Mouse (Mus musculus) heart, adult 2 months (tissue): ENCODE data around the gene Bscl2. TPM values are rescaled to one million over a fixed set of nuclear protein-coding genes. Genes with fewer than 3 reads are reported as not detected.
A peak's percentile ranks its signal among the peaks of the same experiment; 100 is the strongest.

Experiments used
- DNase-seq, 2 experiments: peaks; one replicate each; pipeline ENCODE4 v3.0.0; 2021
- H3K27ac ChIP-seq: fragments of 200-600 bp; 2 replicates; pipeline ENCODE4 v1.8.1; 2022
- H3K27me3 ChIP-seq: fragments of 200-500 bp; 2 replicates; pipeline ENCODE4 v1.6.1; 2012; ENCODE audit warnings: mild to moderate bottlenecking, low read length, inconsistent platforms, mixed read lengths; ENCODE audit not compliant: control insufficient read depth, insufficient read depth
- H3K36me3 ChIP-seq: fragments of 200-500 bp; 2 replicates; pipeline ENCODE4 v1.6.1; 2012; ENCODE audit warnings: low read length, inconsistent platforms; ENCODE audit not compliant: control insufficient read depth, insufficient read depth
- H3K4me1 ChIP-seq: fragments of 200-500 bp; 2 replicates; pipeline ENCODE4 v1.6.1; 2011; ENCODE audit warnings: low read length; ENCODE audit not compliant: control insufficient read depth, insufficient read depth
- H3K4me3 ChIP-seq: fragments of 200-600 bp; 2 replicates; pipeline ENCODE4 v1.8.1; 2022
- H3K79me2 ChIP-seq: fragments of 200-500 bp; replicated peaks from 2 replicates; pipeline ENCODE4 v1.6.1; 2012; ENCODE audit warnings: mild to moderate bottlenecking, inconsistent platforms, low read length, moderate library complexity, mixed read lengths; ENCODE audit not compliant: control insufficient read depth, insufficient read depth
- H3K9ac ChIP-seq: fragments of 200-500 bp; 2 replicates; pipeline ENCODE4 v1.6.1; 2012; ENCODE audit warnings: low read depth, mild to moderate bottlenecking, control low read depth, inconsistent platforms, low read length, mixed read lengths
- CTCF ChIP-seq: fragments of 200-600 bp; IDR thresholded peaks from 2 replicates; pipeline ENCODE4 v1.8.1; 2022; ENCODE audit warnings: antibody characterized with exemption, mild to moderate bottlenecking, moderate library complexity
- EP300 ChIP-seq: fragments of 200-500 bp; IDR thresholded peaks from 2 replicates; pipeline ENCODE4 v1.6.1; 2011; ENCODE audit warnings: low read depth, low read length, control low read depth; ENCODE audit not compliant: insufficient read depth
- POLR2A ChIP-seq: fragments of 200-500 bp; IDR thresholded peaks from 2 replicates; pipeline ENCODE4 v1.6.1; 2011; ENCODE audit warnings: mild to moderate bottlenecking, low read depth, low read length, control low read depth; ENCODE audit not compliant: insufficient read depth
- WGBS: fragments of 180-500 bp; shearing (Covaris S2); methylation state at CpG from one replicate; pipeline ENCODE4 v1.1.7; 2018; 5-methylcytosine and 5-hydroxymethylcytosine counted together
- intact Hi-C: fragments of 180-260 bp; cut with DNase I; formaldehyde crosslinking; loops from one replicate; pipeline ENCODE4 v1.15.1; 2025
- polyA plus RNA-seq: library from polyadenylated mRNA; depleted of rRNA; stranded (reverse); fragments of >200 nt; gene quantifications from 2 replicates; pipeline ENCODE4 v1.2.3, GENCODE M21; 2012
- total RNA-seq, 2 experiments: library from RNA; stranded (reverse); gene quantifications; 2 replicates each; pipeline ENCODE4 v1.2.3; 2021

Bscl2 gene
- total and polyA plus RNA-seq, 3 experiments = 22.6 to 67.7 (median 23.5) TPM

DNA sequence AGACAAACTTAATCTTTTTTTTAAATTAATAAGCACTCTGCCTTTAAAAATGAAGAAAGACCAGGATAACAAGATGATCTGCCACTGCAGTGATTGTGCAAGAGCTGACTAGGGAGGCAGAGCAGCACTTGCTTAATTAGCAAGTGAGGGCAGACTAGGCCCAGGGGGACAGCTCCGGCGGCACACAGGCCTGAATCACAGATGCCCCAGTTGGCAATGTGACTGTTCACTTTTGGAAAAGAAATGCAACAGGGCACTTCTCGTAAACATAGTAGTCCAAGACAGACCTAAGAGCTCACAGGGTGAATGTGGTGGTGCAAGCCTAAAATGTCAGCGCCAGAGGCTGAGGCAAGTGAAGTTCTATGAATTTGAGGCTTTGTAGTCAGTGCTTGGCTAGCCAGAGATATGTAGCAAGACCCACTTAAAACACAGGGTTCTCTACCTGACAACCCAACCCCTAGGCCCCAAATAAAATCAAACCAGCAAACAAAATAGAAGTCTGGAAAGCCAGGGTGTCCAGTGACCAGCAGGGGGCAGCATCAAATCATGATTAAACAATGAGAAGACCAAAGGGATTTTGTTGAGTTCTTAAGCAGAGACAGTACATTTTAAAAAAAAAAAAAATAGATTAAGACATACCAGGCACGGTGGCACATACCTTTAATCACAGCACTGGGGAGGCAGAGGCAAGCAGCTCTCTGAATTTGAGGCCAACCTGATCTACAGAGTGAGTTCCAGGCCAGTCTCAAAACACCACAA is 7.3 kb downstream of the Bscl2 start:
- Histone ChIP-seq H3K9ac (no peak overlapping the region), H3K4me3 (no peak overlapping the region), H3K36me3 (no peaks in the 10 kb centered on the region), H3K27me3 (no peaks in the 10 kb centered on the region), H3K4me1 (peaks cover 3% of the 10 kb centered on the region; the same call in 1 of the 2 replicates), H3K27ac (no peak overlapping the region), H3K79me2 (no peaks in the 10 kb centered on the region)
- WGBS = 64% methylated on average over 5 of the region's 5 CpGs
- peak; percentile 63 to 76 for DNase-seq
- intact Hi-C loops = loop anchor here (2.0 kb wide), 1 partner anchor 266 kb away; no protein-coding TSS in a partner anchor
- TF ChIP-seq POLR2A (no peak), EP300 (0 out of 2 replicates have a peak, but pooled peaks have one; percentile 18), CTCF (peak; percentile 85)

DNA sequence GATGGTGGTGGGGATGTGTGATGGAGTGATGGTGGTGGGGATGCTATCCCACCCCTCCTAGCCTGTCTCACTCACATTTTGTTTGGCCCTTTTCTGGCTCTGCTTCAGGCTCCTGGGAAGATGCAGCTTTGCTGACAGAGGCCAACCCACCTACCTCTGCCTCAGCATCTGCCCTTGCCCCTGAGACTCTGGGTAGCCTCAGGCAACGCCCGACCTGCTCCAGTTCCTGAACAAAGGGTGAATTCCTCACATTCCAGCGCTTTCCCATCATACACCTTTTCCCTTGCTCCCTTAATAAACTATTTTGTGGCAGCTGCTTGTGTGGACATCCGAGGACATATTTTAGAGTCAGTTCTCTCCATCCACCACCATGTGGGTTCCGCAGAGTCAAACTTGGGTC is 11.1 kb downstream of the Bscl2 start:
- H3K4me1 ChIP-seq = peaks cover 4% of the 10 kb centered on the region; the same call in 1 of the 2 replicates
- H3K4me3 ChIP-seq = no peak overlapping the region
- no peak for DNase-seq
- no peaks in the 10 kb centered on the region for H3K36me3 ChIP-seq
- 89% methylated on average over 5 of the region's 5 CpGs for WGBS
- intact Hi-C loops = no loop called here
- H3K9ac ChIP-seq = no peak overlapping the region
- TF ChIP-seq CTCF = no peak
- no peak for TF ChIP-seq POLR2A
- no peak for TF ChIP-seq EP300
- H3K27ac ChIP-seq = no peak overlapping the region
- H3K79me2 ChIP-seq = no peaks in the 10 kb centered on the region
- no peaks in the 10 kb centered on the region for H3K27me3 ChIP-seq

DNA sequence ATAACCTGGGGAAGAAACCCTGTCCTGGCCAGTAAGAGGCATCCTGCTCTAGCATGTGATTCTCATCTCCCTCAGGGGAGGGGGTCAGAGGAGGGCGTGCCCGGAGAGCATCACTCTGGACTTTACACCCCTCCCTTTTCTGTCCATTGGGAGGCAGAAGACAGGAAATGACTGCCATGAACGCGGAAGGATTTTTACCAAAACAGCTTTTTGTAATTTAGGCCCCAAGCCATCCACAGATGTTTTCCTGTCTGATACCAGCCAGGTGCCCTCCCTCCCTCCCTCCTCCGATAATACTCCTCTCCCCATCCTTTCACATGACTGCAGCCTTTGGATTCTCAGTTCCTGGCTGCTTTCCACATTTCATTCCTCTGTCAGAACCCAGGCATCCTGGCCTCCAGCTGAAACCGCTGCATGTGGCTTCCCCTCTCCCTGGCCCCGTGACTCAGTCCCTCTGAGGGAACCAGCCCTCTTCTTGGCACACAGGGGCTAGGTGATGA is 13.2 kb downstream of the Bscl2 start, which contains the start of gene Lrrn4cl:
Gene Lrrn4cl, plus strand, starts transcription at position 367 of the 500 bp plus-strand sequence.
- H3K9ac ChIP-seq = no peak within 1 kb of the TSS
- H3K27me3 ChIP-seq = no peaks in the 10 kb centered on the region
- peak; percentile 42 to 57 for DNase-seq
- H3K4me3 ChIP-seq = no peak within 1 kb of the TSS
- 10% methylated on average over 7 of the region's 7 CpGs for WGBS
- peaks cover 2% of the 10 kb centered on the region; the same call in 1 of the 2 replicates for H3K4me1 ChIP-seq
- peak within 1 kb of the TSS; percentile 6; the same call in 1 of the 2 replicates for H3K27ac ChIP-seq
- H3K36me3 ChIP-seq = no peaks in the 10 kb centered on the region
- TF ChIP-seq CTCF (no peak), POLR2A (no peak), EP300 (no peak)
- intact Hi-C loops = no loop called here
- no peaks in the 10 kb centered on the region for H3K79me2 ChIP-seq

DNA sequence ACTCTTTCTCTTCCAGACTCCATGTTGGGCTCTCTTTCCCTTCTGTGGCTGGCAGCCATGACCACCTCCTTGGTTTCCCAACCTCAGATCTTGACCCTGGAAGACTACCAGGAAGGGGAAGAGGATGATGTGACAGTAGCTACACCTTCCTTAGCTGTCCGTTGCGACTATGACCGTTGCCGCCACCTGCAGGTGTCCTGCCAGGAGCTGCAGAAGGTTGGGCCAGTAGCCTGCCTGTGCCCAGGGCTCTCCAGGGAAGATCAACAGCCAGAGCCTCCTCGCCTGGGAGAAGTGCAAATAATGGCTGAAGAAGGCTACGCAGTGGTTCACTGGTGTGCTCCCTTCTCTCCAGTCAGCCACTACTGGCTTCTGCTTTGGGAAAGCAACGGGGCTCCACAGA is 14.4 kb downstream of the Bscl2 start:
- no peak overlapping the region for H3K4me3 ChIP-seq
- 62% methylated on average over 7 of the region's 7 CpGs for WGBS
- intact Hi-C loops = no loop called here

DNA sequence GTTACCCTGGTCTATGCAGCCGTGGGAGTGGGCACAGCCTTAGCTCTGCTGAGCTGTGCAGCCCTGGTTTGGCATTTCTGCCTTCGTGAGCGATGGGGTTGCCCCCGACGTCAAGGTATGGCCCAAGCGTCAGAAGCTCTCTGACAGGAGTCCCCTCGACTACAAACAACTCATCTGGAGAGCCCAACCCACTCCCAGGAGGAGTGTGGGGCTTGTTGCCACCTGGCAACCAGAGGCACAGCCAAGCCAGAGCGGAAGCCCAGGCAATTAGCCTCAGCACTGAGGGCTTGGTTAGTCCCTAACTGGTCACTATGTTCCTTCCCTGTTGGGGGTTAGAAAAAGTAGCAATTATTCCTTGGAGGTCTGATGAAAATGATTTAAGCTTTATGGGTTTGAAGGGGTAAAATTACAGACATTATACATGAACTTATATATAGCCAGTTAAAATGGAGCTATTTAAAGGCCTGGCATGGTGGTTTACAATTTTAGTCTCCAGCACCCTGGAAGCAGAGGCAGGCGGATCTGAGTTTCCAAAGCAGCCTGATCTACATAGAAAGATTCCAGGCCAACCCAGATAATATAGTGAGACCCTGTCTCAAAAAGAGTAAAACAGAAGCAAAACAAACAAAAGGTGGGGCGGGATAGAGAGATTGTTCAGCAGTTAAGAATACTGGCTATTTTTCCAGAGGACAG is 15.1 kb downstream of the Bscl2 start:
- intact Hi-C loops = no loop called here
- Histone ChIP-seq H3K79me2 (no peaks in the 10 kb centered on the region), H3K27me3 (no peaks in the 10 kb centered on the region), H3K27ac (no peak overlapping the region), H3K4me3 (no peak overlapping the region), H3K4me1 (peaks cover 2% of the 10 kb centered on the region; the same call in 1 of the 2 replicates), H3K9ac (no peak overlapping the region), H3K36me3 (no peaks in the 10 kb centered on the region)
- peak; percentile 47 to 63 for DNase-seq
- TF ChIP-seq CTCF (no peak), EP300 (no peak), POLR2A (no peak)
- 63% methylated on average over 10 of the region's 10 CpGs for WGBS

More for the DNA sequence above, 14.4 kb downstream of the Bscl2 start:
- Histone ChIP-seq H3K27ac (no peak overlapping the region), H3K36me3 (no peaks in the 10 kb centered on the region), H3K4me1 (peaks cover 2% of the 10 kb centered on the region; the same call in 1 of the 2 replicates), H3K79me2 (no peaks in the 10 kb centered on the region), H3K9ac (no peak overlapping the region), H3K27me3 (no peaks in the 10 kb centered on the region)
- TF ChIP-seq CTCF = no peak
- TF ChIP-seq POLR2A = no peak
- no peak for TF ChIP-seq EP300
- no peak for DNase-seq

DNA sequence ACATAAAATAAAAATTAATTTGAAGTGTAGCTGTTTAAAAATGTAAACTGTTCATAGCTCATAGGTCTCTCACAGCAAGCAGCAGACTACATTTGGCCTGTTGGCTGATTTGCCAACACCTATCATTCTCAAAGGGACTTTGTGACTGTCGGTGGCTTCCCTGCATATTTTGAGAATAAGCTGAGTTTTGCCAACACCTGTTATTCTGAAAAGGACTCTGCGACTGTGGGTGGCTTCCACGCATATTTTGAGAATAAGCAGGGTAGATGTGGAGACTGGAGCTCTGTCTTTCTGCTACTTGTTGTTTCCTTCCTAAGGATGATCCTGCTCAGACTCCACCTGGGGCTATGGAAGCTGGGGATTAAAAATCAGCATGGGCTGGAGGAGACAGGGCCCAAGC is 15.8 kb downstream of the Bscl2 start:
- TF ChIP-seq EP300 = no peak
- TF ChIP-seq POLR2A = no peak
- TF ChIP-seq CTCF = no peak
- 78% methylated on average over 3 of the region's 3 CpGs for WGBS
- no peak overlapping the region for H3K9ac ChIP-seq
- H3K4me1 ChIP-seq = peaks cover 2% of the 10 kb centered on the region; the same call in 1 of the 2 replicates
- no peaks in the 10 kb centered on the region for H3K36me3 ChIP-seq
- DNase-seq = no peak
- no peaks in the 10 kb centered on the region for H3K27me3 ChIP-seq
- H3K79me2 ChIP-seq = no peaks in the 10 kb centered on the region
- H3K4me3 ChIP-seq = no peak overlapping the region
- H3K27ac ChIP-seq = no peak overlapping the region
- intact Hi-C loops = no loop called here
